Mouse (Mus musculus): ENCODE results near the gene Pole3.
"Not testable (repeated sequence)": the region's sequence is repeated elsewhere in the genome, so short reads cannot be mapped to it uniquely, and the experiment has no call there.

Pole3 gene

DNA sequence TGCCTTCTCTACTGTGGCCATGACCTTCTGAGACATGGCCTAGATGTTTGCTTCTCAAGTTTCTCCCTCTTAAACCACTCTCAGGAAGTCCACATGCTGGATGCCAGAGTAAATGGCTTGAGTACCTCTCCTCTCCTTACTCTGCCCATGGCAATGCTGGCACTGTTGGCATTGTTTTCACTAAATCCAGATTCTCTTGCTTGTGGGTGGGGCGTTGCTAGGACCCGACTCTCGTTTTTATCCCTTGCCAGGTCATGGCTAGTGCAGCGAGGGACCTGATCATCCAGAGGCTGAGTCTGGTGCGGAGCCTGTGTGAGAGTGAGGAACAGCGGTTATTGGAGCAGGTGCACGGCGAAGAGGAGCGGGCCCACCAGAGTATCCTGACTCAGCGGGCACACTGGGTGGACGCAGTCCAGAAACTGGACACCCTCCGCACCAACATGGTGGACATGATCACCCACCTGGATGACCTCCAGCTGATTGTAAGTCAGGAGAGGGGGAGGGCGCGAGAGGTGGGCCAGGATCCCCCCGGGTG lies 38.6 kb downstream of the Pole3 start:
- peak; percentile 34 to 58 for DNase-seq

DNA sequence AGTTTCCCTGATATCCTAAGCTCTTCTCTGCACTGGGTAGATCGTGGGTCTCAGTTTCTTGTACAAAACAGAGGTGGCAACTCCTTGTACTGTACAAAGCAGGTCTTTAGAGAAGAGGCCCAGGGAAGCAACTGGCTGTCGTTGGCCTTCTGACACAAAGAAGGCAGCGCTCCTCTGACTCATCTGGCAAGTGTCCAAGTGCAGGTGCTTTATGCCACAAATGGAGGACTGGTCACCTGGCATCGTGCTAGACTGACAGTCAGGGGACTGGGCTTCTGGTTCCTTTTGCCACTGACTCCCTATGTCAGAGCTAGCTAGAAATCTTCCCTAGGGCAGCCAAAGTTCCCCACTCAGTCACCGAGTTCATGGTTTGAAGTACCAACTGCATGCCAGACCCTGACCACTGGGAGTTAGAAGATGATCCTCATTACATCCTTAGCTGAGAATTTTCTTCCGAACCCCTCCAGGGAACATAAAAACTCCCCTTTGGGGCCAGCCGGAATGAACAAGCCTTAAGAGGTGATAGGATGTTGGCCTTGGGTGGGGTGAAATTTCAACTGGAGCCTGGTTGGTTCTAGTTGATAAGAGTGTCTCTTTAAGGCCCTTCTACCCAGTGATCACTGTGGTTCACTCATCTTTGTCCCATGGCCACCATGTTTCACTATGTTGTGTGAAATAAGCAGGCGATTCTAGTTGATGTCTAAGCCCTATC lies 39.3 kb downstream of the Pole3 start:
- peak; percentile 55 for DNase-seq

DNA sequence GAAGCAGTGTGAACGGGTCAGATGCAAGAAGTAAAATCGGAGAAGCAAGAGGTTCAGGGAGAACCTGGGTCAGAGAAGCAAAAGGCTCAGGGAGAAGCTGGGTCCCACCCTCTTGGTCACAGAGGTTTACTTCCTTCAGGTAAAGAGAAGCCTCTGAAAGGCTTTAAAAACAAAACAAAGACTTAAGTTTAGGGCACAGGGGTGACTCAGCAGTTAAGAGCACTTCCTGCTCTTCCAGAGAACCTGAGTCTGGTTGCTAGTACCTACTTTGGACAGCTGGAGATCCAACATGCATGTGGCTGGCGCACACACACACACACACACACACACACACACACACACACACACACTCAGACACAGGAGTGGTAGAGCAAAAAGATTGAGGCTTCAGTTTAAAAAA lies 39.9 kb downstream of the Pole3 start:
- DNase-seq: no peak

DNA sequence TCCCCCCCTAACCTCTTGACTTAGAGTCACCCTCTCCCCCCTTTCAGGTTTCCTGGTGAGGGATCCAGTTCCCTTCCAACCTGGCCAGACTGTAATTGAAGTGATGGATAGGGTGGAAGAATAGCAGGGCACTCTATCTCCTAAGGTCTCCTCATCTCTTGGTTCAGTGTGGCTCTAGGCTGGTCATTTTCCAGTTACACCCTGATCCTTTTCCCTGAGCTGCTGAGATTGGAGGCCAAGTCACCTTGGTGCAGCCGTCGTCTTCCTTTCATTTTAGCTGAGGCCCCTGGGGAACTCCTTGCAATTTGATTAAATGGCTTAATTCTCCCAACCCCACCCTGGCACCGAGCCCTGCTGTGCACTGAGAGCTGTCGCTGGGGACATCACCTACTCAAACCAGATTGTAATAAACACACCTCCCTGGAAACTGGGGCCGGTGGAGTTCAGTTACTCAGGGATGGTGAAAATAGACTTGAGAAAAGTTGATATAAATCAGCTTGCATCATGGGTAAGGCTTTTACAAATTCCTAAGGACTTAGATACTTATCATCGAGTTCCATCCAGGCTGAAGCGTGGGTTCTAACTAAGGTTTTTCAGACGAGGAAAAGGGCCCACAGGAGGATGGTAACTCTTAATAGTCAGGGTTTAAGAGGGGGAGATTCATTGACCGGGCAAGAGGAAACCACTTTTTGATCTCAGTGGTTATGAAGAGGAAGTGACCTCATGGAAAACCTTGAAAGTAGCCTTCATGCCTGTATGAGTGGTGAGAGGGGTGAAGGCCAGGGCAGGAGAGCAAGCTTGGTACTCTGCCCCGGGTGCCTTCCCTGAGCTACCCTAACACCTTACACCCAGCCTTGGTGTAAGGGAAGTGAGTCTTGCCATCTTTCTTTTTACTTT lies 43.9 kb downstream of the Pole3 start:
- DNase-seq: no peak

DNA sequence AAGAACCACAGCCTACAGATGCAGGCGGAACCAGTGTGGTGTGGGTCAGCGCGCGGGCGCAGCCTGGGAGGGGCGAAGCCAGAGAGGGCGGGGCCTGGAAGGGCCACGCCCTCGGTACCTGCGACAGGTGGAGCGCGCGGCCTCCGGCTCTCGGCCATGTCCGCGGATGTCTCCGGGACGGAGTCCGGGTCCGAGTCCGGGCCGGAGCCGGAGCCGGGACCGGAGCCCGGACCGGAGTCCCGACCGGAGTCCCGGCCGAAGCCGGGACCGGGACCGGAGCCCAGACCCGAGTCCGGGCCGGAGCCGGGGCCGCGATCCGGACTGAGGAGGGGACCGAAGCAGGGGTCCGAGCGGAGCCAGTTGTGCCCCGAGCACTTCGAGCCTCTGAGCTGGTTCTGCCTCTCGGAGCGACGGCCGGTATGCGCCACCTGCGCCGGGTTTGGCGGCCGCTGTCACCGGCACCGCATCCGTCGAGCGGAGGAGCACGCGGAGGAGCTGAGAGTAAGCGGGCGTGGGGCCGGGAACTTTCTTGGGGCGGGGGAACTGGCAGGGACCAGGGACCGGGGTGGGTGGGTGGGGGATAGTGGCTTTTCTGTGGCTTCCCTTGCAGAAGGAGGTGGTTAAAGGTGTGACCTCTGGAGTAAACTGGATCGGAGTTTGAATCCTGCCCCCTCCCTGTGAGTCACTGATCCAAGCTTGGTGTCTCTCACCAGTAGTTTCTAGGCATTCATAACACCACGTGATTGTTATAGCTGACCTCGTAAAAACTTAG lies 44.7 kb downstream of the Pole3 start, which contains the start of gene Bspry:
Gene Bspry (plus strand): TSS at position 117 of the 772 bp plus-strand sequence.
- DNase-seq: peak; percentile 73 to 81

DNA sequence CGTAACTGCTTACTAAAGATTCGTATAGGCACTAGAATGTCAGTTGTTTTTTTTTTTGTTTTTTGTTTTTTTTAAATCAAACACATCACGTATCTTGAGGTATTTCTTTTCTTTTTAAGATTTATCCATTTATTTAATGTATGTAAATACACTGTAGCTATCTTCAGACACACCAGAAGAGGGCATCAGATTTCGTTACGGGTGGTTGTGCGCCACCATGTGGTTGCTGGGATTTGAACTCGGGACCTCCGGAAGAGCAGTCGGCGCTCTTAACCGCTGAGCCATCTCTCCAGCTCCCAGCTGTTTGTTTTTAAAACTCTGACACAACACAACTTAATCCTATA lies 45.3 kb downstream of the Pole3 start:
- DNase-seq: not testable (repeated sequence)

DNA sequence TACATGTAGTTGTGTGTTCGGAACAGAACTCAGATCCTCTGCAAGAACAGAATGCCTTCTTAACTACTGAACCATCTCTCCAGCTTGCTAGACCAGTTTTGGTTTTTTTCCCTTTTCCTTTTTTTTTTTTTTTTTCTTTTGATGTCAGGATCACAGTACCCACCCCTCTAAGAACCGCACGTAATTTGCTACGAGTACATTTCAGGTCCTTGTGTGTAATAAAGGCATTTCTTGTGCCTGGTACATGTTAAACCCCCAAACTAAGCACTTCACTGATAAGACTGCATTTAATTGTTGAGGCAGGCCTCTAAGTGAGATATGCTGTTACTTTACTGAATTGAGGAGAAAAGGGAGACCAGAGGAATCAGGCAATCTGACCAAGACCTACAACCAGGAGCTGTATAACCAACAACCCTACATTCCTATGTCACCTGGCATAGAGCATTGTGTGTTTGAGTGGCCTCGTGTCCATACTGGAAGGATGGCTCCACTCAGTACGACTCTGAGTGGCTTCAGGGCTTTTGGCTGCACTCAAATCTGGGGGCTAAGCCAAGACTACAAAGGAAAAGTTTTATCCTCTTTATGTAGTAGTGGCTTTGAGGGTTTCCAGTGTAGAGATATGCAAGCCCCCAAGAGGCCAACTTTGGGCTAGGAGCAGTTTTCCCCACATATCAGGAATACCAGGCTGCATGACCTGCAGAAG lies 47.2 kb downstream of the Pole3 start:
- DNase-seq: peak; percentile 32 to 59

DNA sequence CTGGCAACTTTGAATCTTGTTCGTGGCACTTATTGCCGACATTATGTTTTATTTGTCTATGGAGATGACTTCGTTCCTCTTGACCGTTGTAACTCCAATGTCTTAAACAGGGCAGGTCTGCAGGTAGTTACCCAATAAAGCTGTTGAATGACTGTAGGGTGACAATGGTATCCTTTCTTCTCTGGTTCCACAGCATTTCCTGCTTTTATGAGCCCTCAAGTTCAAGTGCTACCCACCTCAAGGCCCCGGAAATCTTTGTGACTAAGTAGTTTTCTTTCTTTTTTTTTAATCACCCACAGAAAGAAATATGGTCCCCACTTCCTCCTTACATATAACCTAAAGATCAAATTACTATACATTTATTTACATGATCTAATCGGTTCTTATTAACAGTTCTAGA lies 49.1 kb downstream of the Pole3 start:
- DNase-seq: no peak

DNA sequence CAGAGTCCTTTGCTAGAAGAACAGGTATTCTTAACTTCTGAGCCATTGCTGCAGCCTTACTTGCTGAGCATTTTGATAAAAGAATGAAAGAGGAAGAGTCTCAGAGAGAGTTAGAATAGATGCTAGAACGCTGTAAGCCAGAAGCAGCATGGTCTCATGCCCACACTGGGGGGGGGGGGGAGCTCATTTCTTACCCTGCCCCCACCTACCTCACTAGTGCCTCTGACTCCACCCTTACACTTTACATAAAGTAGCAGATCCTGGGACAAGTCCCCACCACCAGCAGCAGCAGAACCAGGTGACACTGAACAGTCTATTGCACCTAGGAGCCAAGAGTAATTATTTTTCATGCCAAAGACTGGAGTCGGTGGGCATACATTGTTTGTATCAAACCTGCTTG lies 49.7 kb downstream of the Pole3 start:
- no peak for DNase-seq
